Mouse (Mus musculus): ENCODE results near the gene Hint3.

DNA sequence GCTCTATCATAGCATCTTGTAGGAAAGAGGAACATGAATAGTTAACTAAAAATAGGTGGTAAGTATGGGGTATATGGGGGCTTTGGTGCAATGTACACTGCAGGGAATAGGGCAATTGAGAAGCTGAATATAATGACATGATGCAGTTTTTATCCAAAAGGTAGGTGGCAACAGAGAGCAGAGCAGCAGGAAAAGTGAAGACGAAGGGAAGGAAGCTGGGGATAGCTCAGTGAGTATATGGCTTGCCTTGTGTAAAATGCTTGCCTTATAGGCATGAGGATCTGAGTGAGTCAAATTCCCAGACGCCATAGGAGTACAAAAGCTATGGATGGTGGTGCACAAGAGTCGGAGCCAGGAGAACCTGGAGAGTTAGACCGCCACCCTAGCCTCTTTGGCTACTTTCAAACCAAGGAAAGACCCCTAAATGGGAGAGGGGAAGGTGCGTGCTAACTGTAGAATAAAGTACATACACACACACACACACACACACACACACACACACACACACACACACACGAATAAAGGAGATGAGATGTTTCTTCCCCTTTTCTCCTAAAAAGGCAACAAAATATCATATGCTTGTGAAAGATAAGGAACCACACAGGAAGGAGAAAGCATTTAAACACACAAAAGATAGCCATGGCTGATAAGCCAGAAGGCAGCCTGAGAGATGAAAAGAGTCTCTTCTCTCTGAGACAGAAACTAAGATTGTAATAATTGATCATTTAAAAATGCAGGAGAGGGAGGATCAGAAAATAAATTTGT lies 31.3 kb upstream of the Hint3 start:
- TF ChIP-seq CTCF (conservative IDR thresholded peaks at IDR 0.05; ENCODE audit: insufficient read depth, insufficient read length, low read depth, low read length) (peak; percentile 29; the same call in 1 of the 2 replicates), POLR2A (IDR thresholded peaks at IDR 0.05; ENCODE audit: low read depth, low read length) (no peak)

Data from kidney, adult 2 months (tissue).